Mouse (Mus musculus): ENCODE data around the gene Dennd2d.

GRCm38 (mm10) chr3:106487551-106487950 is 5.3 kb downstream of the Dennd2d start:
- no peak for TF ChIP-seq POLR2A (IDR thresholded peaks at IDR 0.05; ENCODE audit: borderline replicate concordance, low read depth, low read length)
- TF ChIP-seq CTCF (IDR thresholded peaks at IDR 0.05; ENCODE audit: low read depth, low read length): no peak

Measured in bone marrow macrophage, adult 2 months (primary cell).